Mouse (Mus musculus) cortical plate, adult 2 months (tissue): ENCODE measurements at regions not wholly inside any gene's neighbourhood (a gene's known extent, or its start where the extent isn't known, plus 50 kb on each side); places are given as distances from the start of the nearest gene placed in this dataset.

Experiments
- H3K27ac ChIP-seq: fragments of 200-500 bp; 2 replicates; pipeline ENCODE4 v1.5.1; 2012; ENCODE audit warnings: low read length, control low read depth, inconsistent platforms; ENCODE audit not compliant: insufficient read depth
- H3K4me1 ChIP-seq: fragments of 200-500 bp; 2 replicates; pipeline ENCODE4 v1.6.1; 2011; ENCODE audit warnings: low read length; ENCODE audit not compliant: control insufficient read depth, insufficient read depth
- H3K4me3 ChIP-seq: fragments of 200-500 bp; 2 replicates; pipeline ENCODE4 v1.5.1; 2011; ENCODE audit warnings: mild to moderate bottlenecking, low read length, control low read depth; ENCODE audit not compliant: insufficient read depth
- CTCF ChIP-seq: fragments of 200-500 bp; IDR thresholded peaks from 2 replicates; pipeline ENCODE4 v1.5.1; 2011; ENCODE audit warnings: mild to moderate bottlenecking, control low read depth, low read length; ENCODE audit not compliant: insufficient read depth; ENCODE audit errors: extremely low read depth
- POLR2A ChIP-seq: fragments of 200-500 bp; IDR thresholded peaks from 2 replicates; pipeline ENCODE4 v1.6.1; 2011; ENCODE audit warnings: mild to moderate bottlenecking, low read length, control low read depth; ENCODE audit not compliant: insufficient read depth; ENCODE audit errors: extremely low read depth

DNA sequence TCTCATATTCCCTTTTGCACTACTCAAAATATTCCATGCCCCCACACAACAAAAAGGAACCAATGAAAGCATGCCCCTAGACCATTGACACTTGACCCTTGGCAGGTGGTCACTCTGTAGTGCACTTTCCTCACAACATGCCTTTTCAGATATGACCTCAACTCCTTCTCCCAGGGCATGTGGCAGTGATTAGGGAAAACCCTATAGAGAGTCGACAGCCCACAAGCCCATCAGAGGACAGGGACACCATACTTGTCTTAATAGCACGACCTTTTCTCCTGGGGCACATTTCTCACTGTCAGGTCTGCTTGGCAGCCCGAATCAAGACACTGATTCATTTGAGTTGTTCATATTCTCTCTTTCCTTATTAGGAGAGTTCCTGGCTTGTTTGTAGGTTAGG lies 57.3 kb upstream of the Zc3h12c start:
- no peak overlapping the region for H3K27ac ChIP-seq

DNA sequence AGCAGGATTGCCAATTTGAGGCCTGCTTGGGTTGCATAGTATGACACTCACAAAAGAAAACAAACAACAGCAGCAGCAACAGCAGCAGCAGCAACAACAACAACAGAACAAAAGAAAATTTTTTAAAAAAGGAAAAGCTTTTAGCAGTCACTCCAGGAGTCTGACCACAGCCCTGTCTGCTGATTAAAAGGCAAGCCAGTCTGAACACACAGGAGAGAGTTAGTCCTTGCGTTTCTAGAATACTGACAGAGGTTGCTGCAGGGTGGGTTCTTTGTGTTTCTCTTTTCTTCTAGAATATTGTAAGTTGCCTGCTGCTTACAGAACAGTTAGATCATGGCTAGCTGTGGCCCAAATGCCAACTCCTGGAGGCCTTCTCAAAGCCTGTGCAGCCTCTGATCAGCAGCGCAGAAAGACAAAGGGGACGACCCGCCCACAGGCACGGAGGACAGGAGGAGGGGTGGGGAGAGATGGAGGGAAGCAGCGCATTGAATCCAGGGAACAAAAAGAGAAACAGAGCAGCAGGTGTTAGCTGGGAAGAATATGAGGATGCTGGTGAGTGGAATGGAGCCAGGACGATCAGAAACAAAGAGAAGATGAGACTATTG lies 55.2 kb upstream of the Zc3h12c start:
- no peak for TF ChIP-seq CTCF
- no peak for TF ChIP-seq POLR2A
- no peaks in the 10 kb centered on the region for H3K4me1 ChIP-seq
- H3K4me3 ChIP-seq, result no peak overlapping the region
- H3K27ac ChIP-seq, result no peak overlapping the region

More for the DNA sequence above, 57.3 kb upstream of the Zc3h12c start:
- TF ChIP-seq CTCF (no peak), POLR2A (no peak)
- Histone ChIP-seq H3K4me1 (no peaks in the 10 kb centered on the region), H3K4me3 (no peak overlapping the region)
